Mouse (Mus musculus): ENCODE measurements at regions not wholly inside any gene's neighbourhood (a gene's known extent, or its start where the extent isn't known, plus 50 kb on each side); places are given as distances from the start of the nearest gene placed in this dataset.

- 74% methylated on average over 1 of the region's 1 CpGs for whole genome bisulfite sequencing
- Histone ChIP-seq H3K36me3 (ENCODE audit: control insufficient read depth, insufficient read depth, low read length) (no peaks in the 10 kb centered on the region), H3K4me2 (ENCODE audit: low read length) (no peak overlapping the region), H3K4me1 (replicated peaks; ENCODE audit: control insufficient read depth, insufficient read depth, low read length) (no peaks in the 10 kb centered on the region), H3K9ac (ENCODE audit: low read length) (no peak overlapping the region), H3K27ac (ENCODE audit: low read depth) (no peak overlapping the region), H3K9me3 (ENCODE audit: control insufficient read depth, low read length) (no peaks in the 10 kb centered on the region), H3K4me3 (ENCODE audit: low read depth, low read length) (no peak overlapping the region), H3K27me3 (replicated peaks; ENCODE audit: control insufficient read depth, insufficient read depth, low read length) (no peaks in the 10 kb centered on the region)
- ATAC-seq (replicated peaks; ENCODE audit: low FRiP score, low TSS enrichment, low read depth), result no peak
- no peak for DNase-seq (ENCODE audit: low spot score)
Observed at GRCm38 (mm10) chr11:6952787-6953186, 110.5 kb upstream of the Adcy1 start.

GRCm38 (mm10) chr11:6951361-6951760 is 111.9 kb upstream of the Adcy1 start:
- no peak overlapping the region for H3K4me2 ChIP-seq (ENCODE audit: low read length)

GRCm38 (mm10) chr11:6949051-6949450 is 111.6 kb upstream of the Gm11983 start:
- H3K36me3 ChIP-seq (ENCODE audit: control insufficient read depth, insufficient read depth, low read length), result no peaks in the 10 kb centered on the region
- no peaks in the 10 kb centered on the region for H3K4me1 ChIP-seq (replicated peaks; ENCODE audit: control insufficient read depth, insufficient read depth, low read length)
- DNase-seq (ENCODE audit: low spot score) (no peak), ATAC-seq (replicated peaks; ENCODE audit: low FRiP score, low TSS enrichment, low read depth) (no peak)
- H3K9ac ChIP-seq (ENCODE audit: low read length), result no peak overlapping the region
- no peak overlapping the region for H3K27ac ChIP-seq (ENCODE audit: low read depth)
- H3K9me3 ChIP-seq (ENCODE audit: control insufficient read depth, low read length), result no peaks in the 10 kb centered on the region
- no peak overlapping the region for H3K4me3 ChIP-seq (ENCODE audit: low read depth, low read length)
- no peak overlapping the region for H3K4me2 ChIP-seq (ENCODE audit: low read length)
- WGBS, result 61% methylated on average over 2 of the region's 2 CpGs
- H3K27me3 ChIP-seq (replicated peaks; ENCODE audit: control insufficient read depth, insufficient read depth, low read length), result no peaks in the 10 kb centered on the region

More at GRCm38 (mm10) chr11:6951361-6951760, 111.9 kb upstream of the Adcy1 start:
- ATAC-seq (replicated peaks; ENCODE audit: low FRiP score, low TSS enrichment, low read depth), result no peak
- Histone ChIP-seq H3K27me3 (replicated peaks; ENCODE audit: control insufficient read depth, insufficient read depth, low read length) (no peaks in the 10 kb centered on the region), H3K9ac (ENCODE audit: low read length) (no peak overlapping the region), H3K9me3 (ENCODE audit: control insufficient read depth, low read length) (no peaks in the 10 kb centered on the region), H3K4me1 (replicated peaks; ENCODE audit: control insufficient read depth, insufficient read depth, low read length) (no peaks in the 10 kb centered on the region), H3K36me3 (ENCODE audit: control insufficient read depth, insufficient read depth, low read length) (no peaks in the 10 kb centered on the region), H3K27ac (ENCODE audit: low read depth) (no peak overlapping the region), H3K4me3 (ENCODE audit: low read depth, low read length) (no peak overlapping the region)
- no peak for DNase-seq (ENCODE audit: low spot score)

GRCm38 (mm10) chr11:6934157-6934556 is 96.7 kb upstream of the Gm11983 start:
- no peak overlapping the region for H3K4me2 ChIP-seq (ENCODE audit: low read length)
- no peaks in the 10 kb centered on the region for H3K27me3 ChIP-seq (replicated peaks; ENCODE audit: control insufficient read depth, insufficient read depth, low read length)
- no peak overlapping the region for H3K27ac ChIP-seq (ENCODE audit: low read depth)
- H3K4me1 ChIP-seq (replicated peaks; ENCODE audit: control insufficient read depth, insufficient read depth, low read length), result no peaks in the 10 kb centered on the region
- H3K4me3 ChIP-seq (ENCODE audit: low read depth, low read length), result no peak overlapping the region
- ATAC-seq (replicated peaks; ENCODE audit: low FRiP score, low TSS enrichment, low read depth) (no peak), DNase-seq (ENCODE audit: low spot score) (no peak)
- H3K9me3 ChIP-seq (ENCODE audit: control insufficient read depth, low read length), result peaks cover 5% of the 10 kb centered on the region; the same call in 1 of the 2 replicates
- H3K36me3 ChIP-seq (ENCODE audit: control insufficient read depth, insufficient read depth, low read length), result no peaks in the 10 kb centered on the region
- WGBS, result 91% methylated on average over 1 of the region's 1 CpGs
- no peak overlapping the region for H3K9ac ChIP-seq (ENCODE audit: low read length)

- H3K9me3 ChIP-seq (ENCODE audit: control insufficient read depth, low read length), result no peaks in the 10 kb centered on the region
- no peak for DNase-seq (ENCODE audit: low spot score)
- no peak overlapping the region for H3K4me3 ChIP-seq (ENCODE audit: low read depth, low read length)
- peaks cover 7% of the 10 kb centered on the region for H3K4me1 ChIP-seq (replicated peaks; ENCODE audit: control insufficient read depth, insufficient read depth, low read length)
- H3K4me2 ChIP-seq (ENCODE audit: low read length), result no peak overlapping the region
- H3K27me3 ChIP-seq (replicated peaks; ENCODE audit: control insufficient read depth, insufficient read depth, low read length), result no peaks in the 10 kb centered on the region
- WGBS, result 81% methylated on average over 8 of the region's 8 CpGs
- no peak overlapping the region for H3K27ac ChIP-seq (ENCODE audit: low read depth)
- no peak overlapping the region for H3K9ac ChIP-seq (ENCODE audit: low read length)
- H3K36me3 ChIP-seq (ENCODE audit: control insufficient read depth, insufficient read depth, low read length), result no peaks in the 10 kb centered on the region
- no peak for ATAC-seq (replicated peaks; ENCODE audit: low FRiP score, low TSS enrichment, low read depth)
Observed at GRCm38 (mm10) chr11:6926036-6926435, 88.6 kb upstream of the Gm11983 start.

- peak; percentile 53; the same call in 1 of the 2 replicates for ATAC-seq (replicated peaks; ENCODE audit: low FRiP score, low TSS enrichment, low read depth)
- WGBS, result 31% methylated on average over 6 of the region's 6 CpGs
- Histone ChIP-seq H3K4me3 (ENCODE audit: low read depth, low read length) (no peak overlapping the region), H3K4me2 (ENCODE audit: low read length) (peak overlapping the region; percentile 26; the same call in 1 of the 2 replicates), H3K9me3 (ENCODE audit: control insufficient read depth, low read length) (no peaks in the 10 kb centered on the region), H3K9ac (ENCODE audit: low read length) (no peak overlapping the region), H3K27me3 (replicated peaks; ENCODE audit: control insufficient read depth, insufficient read depth, low read length) (no peaks in the 10 kb centered on the region), H3K27ac (ENCODE audit: low read depth) (peak overlapping the region; percentile 34; the same call in 1 of the 2 replicates), H3K36me3 (ENCODE audit: control insufficient read depth, insufficient read depth, low read length) (no peaks in the 10 kb centered on the region), H3K4me1 (replicated peaks; ENCODE audit: control insufficient read depth, insufficient read depth, low read length) (peaks cover 7% of the 10 kb centered on the region)
- DNase-seq (ENCODE audit: low spot score), result no peak
Observed at GRCm38 (mm10) chr11:6924476-6924875, 87.0 kb upstream of the Gm11983 start.

- WGBS, result 11% methylated on average over 6 of the region's 6 CpGs
- no peak overlapping the region for H3K9ac ChIP-seq (ENCODE audit: low read length)
- peaks cover 7% of the 10 kb centered on the region for H3K4me1 ChIP-seq (replicated peaks; ENCODE audit: control insufficient read depth, insufficient read depth, low read length)
- no peaks in the 10 kb centered on the region for H3K36me3 ChIP-seq (ENCODE audit: control insufficient read depth, insufficient read depth, low read length)
- H3K27me3 ChIP-seq (replicated peaks; ENCODE audit: control insufficient read depth, insufficient read depth, low read length), result no peaks in the 10 kb centered on the region
- no peaks in the 10 kb centered on the region for H3K9me3 ChIP-seq (ENCODE audit: control insufficient read depth, low read length)
- ATAC-seq (replicated peaks; ENCODE audit: low FRiP score, low TSS enrichment, low read depth) (peak; percentile 76), DNase-seq (ENCODE audit: low spot score) (peak; percentile 69)
- no peak overlapping the region for H3K4me3 ChIP-seq (ENCODE audit: low read depth, low read length)
- peak overlapping the region; percentile 34 for H3K27ac ChIP-seq (ENCODE audit: low read depth)
- peak overlapping the region; percentile 26 for H3K4me2 ChIP-seq (ENCODE audit: low read length)
Observed at GRCm38 (mm10) chr11:6923917-6924316, 86.5 kb upstream of the Gm11983 start.

- no peak overlapping the region for H3K4me3 ChIP-seq (ENCODE audit: low read depth, low read length)
- H3K9me3 ChIP-seq (ENCODE audit: control insufficient read depth, low read length), result peaks cover 5% of the 10 kb centered on the region; the same call in 1 of the 2 replicates
- H3K36me3 ChIP-seq (ENCODE audit: control insufficient read depth, insufficient read depth, low read length), result no peaks in the 10 kb centered on the region
- 100% methylated on average over 1 of the region's 1 CpGs for WGBS
- DNase-seq (ENCODE audit: low spot score), result no peak
- H3K27ac ChIP-seq (ENCODE audit: low read depth), result no peak overlapping the region
- no peak for ATAC-seq (replicated peaks; ENCODE audit: low FRiP score, low TSS enrichment, low read depth)
- H3K4me2 ChIP-seq (ENCODE audit: low read length), result no peak overlapping the region
- no peak overlapping the region for H3K9ac ChIP-seq (ENCODE audit: low read length)
- H3K4me1 ChIP-seq (replicated peaks; ENCODE audit: control insufficient read depth, insufficient read depth, low read length), result peaks cover under 1% of the 10 kb centered on the region
- no peaks in the 10 kb centered on the region for H3K27me3 ChIP-seq (replicated peaks; ENCODE audit: control insufficient read depth, insufficient read depth, low read length)
Observed at GRCm38 (mm10) chr11:6918546-6918945, 81.1 kb upstream of the Gm11983 start.

- Histone ChIP-seq H3K4me3 (ENCODE audit: low read depth, low read length) (no peak overlapping the region), H3K4me2 (ENCODE audit: low read length) (no peak overlapping the region), H3K9ac (ENCODE audit: low read length) (no peak overlapping the region), H3K4me1 (replicated peaks; ENCODE audit: control insufficient read depth, insufficient read depth, low read length) (peaks cover 3% of the 10 kb centered on the region; the same call in 1 of the 2 replicates), H3K27ac (ENCODE audit: low read depth) (no peak overlapping the region), H3K36me3 (ENCODE audit: control insufficient read depth, insufficient read depth, low read length) (no peaks in the 10 kb centered on the region), H3K9me3 (ENCODE audit: control insufficient read depth, low read length) (no peaks in the 10 kb centered on the region), H3K27me3 (replicated peaks; ENCODE audit: control insufficient read depth, insufficient read depth, low read length) (no peaks in the 10 kb centered on the region)
- ATAC-seq (replicated peaks; ENCODE audit: low FRiP score, low TSS enrichment, low read depth) (no peak), DNase-seq (ENCODE audit: low spot score) (no peak)
- whole genome bisulfite sequencing, result 57% methylated on average over 5 of the region's 5 CpGs
Observed at GRCm38 (mm10) chr11:6905630-6906029, 68.2 kb upstream of the Gm11983 start.
